Mouse (Mus musculus) liver, embryonic 14.5 days (tissue): ENCODE measurements around the gene Hist1h2ab.

Source experiments
- CTCF ChIP-seq: IDR thresholded peaks from 2 replicates; pipeline ENCODE4 v1.5.1; 2016; ENCODE audit warnings: antibody characterized with exemption, low read depth, control low read depth
- EP300 ChIP-seq: IDR thresholded peaks from 2 replicates; pipeline ENCODE4 v1.6.1; 2016; ENCODE audit warnings: antibody characterized with exemption, low read depth

GRCm38 (mm10) chr13:23759916-23760239, 9.0 kb downstream of the Hist1h2ab start:
- TF ChIP-seq EP300 (no peak), CTCF (no peak)
